Mouse (Mus musculus) cerebellum, adult 2 months (tissue): Measurements from ENCODE around the gene Vmn2r44.
"Not testable (repeated sequence)": the region's sequence is repeated elsewhere in the genome, so short reads cannot be mapped to it uniquely, and the experiment has no call there.

Source experiments
- CTCF ChIP-seq: fragments of 200-500 bp; IDR thresholded peaks from 2 replicates; pipeline ENCODE4 v1.5.1; 2011; ENCODE audit warnings: low read depth, mild to moderate bottlenecking, control low read depth, low read length, moderate library complexity, borderline replicate concordance; ENCODE audit not compliant: insufficient read depth
- POLR2A ChIP-seq: fragments of 200-500 bp; IDR thresholded peaks from 2 replicates; pipeline ENCODE4 v1.6.1; 2011; ENCODE audit warnings: low read length, control low read depth, borderline replicate concordance; ENCODE audit not compliant: insufficient read depth

- not testable (repeated sequence) for TF ChIP-seq CTCF, POLR2A
These were observed at the start of gene Vmn2r44 for GRCm38 (mm10) chr7:8383233-8383632.
